Mouse (Mus musculus): ENCODE measurements around the gene Scaf1. TPM values are rescaled to one million over a fixed set of nuclear protein-coding genes. Genes with fewer than 3 reads are reported as not detected.

The Scaf1 gene
- total RNA-seq, 2 experiments from 2014 or later = 15.8 to 30.2 TPM

- ATAC-seq (replicated peaks; ENCODE audit: low FRiP score, poor library complexity, severe bottlenecking) = 0 out of 2 replicates have a peak, but pooled peaks have one; percentile 6
Observed at GRCm38 (mm10) chr7:44996672-44997071, 19.5 kb downstream of the Scaf1 start.

- peak; percentile 43 for ATAC-seq (replicated peaks; ENCODE audit: low FRiP score, poor library complexity, severe bottlenecking)
Observed at GRCm38 (mm10) chr7:44986879-44987718, 29.1 kb downstream of the Scaf1 start.

GRCm38 (mm10) chr7:44986192-44986878, 29.8 kb downstream of the Scaf1 start, which contains the start of gene Prmt1:
Prmt1 (minus strand) TSS chr7:44986568.
- ATAC-seq (replicated peaks; ENCODE audit: low FRiP score, poor library complexity, severe bottlenecking) = peak; percentile 89

- ATAC-seq (replicated peaks; ENCODE audit: low FRiP score, poor library complexity, severe bottlenecking) = no peak
Observed at GRCm38 (mm10) chr7:44985595-44986191, 30.5 kb downstream of the Scaf1 start.

GRCm38 (mm10) chr7:44984833-44985164, 31.4 kb downstream of the Scaf1 start:
- ATAC-seq (replicated peaks; ENCODE audit: low FRiP score, poor library complexity, severe bottlenecking) = no peak

- no peak for ATAC-seq (replicated peaks; ENCODE audit: low FRiP score, poor library complexity, severe bottlenecking)
Observed at GRCm38 (mm10) chr7:44983944-44984832, 32.0 kb downstream of the Scaf1 start.

- peak; percentile 51 for ATAC-seq (replicated peaks; ENCODE audit: low FRiP score, poor library complexity, severe bottlenecking)
Observed at GRCm38 (mm10) chr7:44983085-44983484, 33.1 kb downstream of the Scaf1 start.

GRCm38 (mm10) chr7:44981539-44981938, 34.6 kb downstream of the Scaf1 start:
- ATAC-seq (replicated peaks; ENCODE audit: low FRiP score, poor library complexity, severe bottlenecking) = no peak

GRCm38 (mm10) chr7:44978300-44978699, 37.9 kb downstream of the Scaf1 start:
- no peak for ATAC-seq (replicated peaks; ENCODE audit: low FRiP score, poor library complexity, severe bottlenecking)

- ATAC-seq (replicated peaks; ENCODE audit: low FRiP score, poor library complexity, severe bottlenecking) = 0 out of 2 replicates have a peak, but pooled peaks have one; percentile 4
Observed at GRCm38 (mm10) chr7:44975117-44975419, 41.1 kb downstream of the Scaf1 start.

GRCm38 (mm10) chr7:44974383-44975116, 41.6 kb downstream of the Scaf1 start, which contains the start of gene Cpt1c:
Cpt1c (minus strand) TSS chr7:44974851.
- peak; percentile 87 for ATAC-seq (replicated peaks; ENCODE audit: low FRiP score, poor library complexity, severe bottlenecking)

GRCm38 (mm10) chr7:44973415-44974130, 42.6 kb downstream of the Scaf1 start:
- ATAC-seq (replicated peaks; ENCODE audit: low FRiP score, poor library complexity, severe bottlenecking) = no peak

GRCm38 (mm10) chr7:44971142-44971541, 45.0 kb downstream of the Scaf1 start:
- ATAC-seq (replicated peaks; ENCODE audit: low FRiP score, poor library complexity, severe bottlenecking) = no peak

GRCm38 (mm10) chr7:44970231-44970691, 45.9 kb downstream of the Scaf1 start:
- no peak for ATAC-seq (replicated peaks; ENCODE audit: low FRiP score, poor library complexity, severe bottlenecking)

- ATAC-seq (replicated peaks; ENCODE audit: low FRiP score, poor library complexity, severe bottlenecking) = no peak
Observed at GRCm38 (mm10) chr7:44966638-44967037, 49.5 kb downstream of the Scaf1 start.

GRCm38 (mm10) chr7:44965975-44966374, 50.2 kb downstream of the Scaf1 start:
- no peak for ATAC-seq (replicated peaks; ENCODE audit: low FRiP score, poor library complexity, severe bottlenecking)

GRCm38 (mm10) chr7:44964990-44965389, 51.2 kb downstream of the Scaf1 start:
- no peak for ATAC-seq (replicated peaks; ENCODE audit: low FRiP score, poor library complexity, severe bottlenecking)

GRCm38 (mm10) chr7:44962831-44963230, 53.3 kb downstream of the Scaf1 start:
- ATAC-seq (replicated peaks; ENCODE audit: low FRiP score, poor library complexity, severe bottlenecking) = no peak
